Mouse (Mus musculus) E14TG2a.4 (cell line): Measurements from ENCODE around the gene Pomt1.

Experiments
- CTCF ChIP-seq: conservative IDR thresholded peaks from 2 replicates; pipeline ENCODE4 v1.5.1; 2014; ENCODE audit warnings: low read length
- NANOG ChIP-seq: IDR thresholded peaks from 2 replicates; pipeline ENCODE4 v1.6.1; 2014; ENCODE audit warnings: borderline replicate concordance, low read length, mixed read lengths
- POU5F1 ChIP-seq: IDR thresholded peaks from 2 replicates; pipeline ENCODE4 v1.6.1; 2014; ENCODE audit warnings: low read length, borderline replicate concordance

DNA sequence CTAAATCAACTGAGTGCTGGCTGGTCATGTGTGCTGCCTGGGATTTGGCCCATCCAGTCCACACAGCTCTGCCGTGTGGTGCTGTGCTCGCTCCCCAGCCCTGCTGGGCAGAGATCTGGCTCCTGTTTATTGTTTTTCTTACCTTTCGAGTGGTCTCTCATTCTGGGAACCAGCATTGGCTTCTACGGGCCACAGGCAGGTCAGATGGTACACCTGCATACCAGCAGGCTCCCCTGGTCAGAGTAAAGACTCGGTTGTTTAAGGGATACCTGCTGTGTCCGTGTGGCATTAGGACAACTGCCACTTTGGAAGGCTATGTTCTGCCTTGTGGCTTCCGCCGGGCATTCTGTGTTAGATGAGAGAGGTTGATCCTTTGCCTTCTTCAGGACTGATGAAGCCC, 24.7 kb upstream of the Pomt1 start:
- TF ChIP-seq CTCF (no peak), POU5F1 (no peak), NANOG (no peak)
